25 mouse cellular contexts compared by ENCODE assay signal in the genomic region with DNA sequence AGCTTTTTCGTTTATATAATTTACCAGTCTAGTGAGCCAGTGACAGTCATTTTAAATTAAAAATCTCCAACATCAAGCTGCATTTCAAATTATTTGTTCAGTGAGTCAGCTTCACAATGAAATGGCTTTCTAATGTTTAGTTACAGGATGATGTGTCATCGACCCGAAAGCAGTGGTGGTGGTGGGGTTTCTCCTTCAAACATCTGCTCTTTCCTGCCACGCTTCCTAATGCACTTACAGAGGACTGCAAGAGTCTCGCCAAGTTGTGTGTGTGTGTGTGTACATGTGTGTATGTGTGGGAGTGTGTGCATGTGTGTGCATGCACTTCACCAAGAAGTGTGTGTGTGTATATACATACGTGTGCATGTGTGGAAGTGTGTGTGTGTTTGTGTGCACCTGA.
DNase-seq lines count a peak whose midpoint lies in the region; ATAC-seq lines count a peak whose summit lies in the region.
"Had no signal": no experiment of that assay in that cellular context is flagged by ENCODE, and none has a peak within 500 bp of the region (broad histone marks: within the 10 kb centered on the region; RNA-seq: fewer than 3 reads in every experiment).

No protein-coding gene starts in this region.

- DNase-seq in midbrain, embryonic 11.5 days (ENCODE audit: low spot score, missing footprints), result peak; percentile 37
- DNase-seq in 416B (ENCODE audit: low read depth), result peak; percentile 39
- DNase-seq in NIH3T3 (ENCODE audit: low read depth), result peak; percentile 83
- DNase-seq in layer of hippocampus, postnatal 36 days, result no peak
- DNase-seq in heart, adult 18-20 months, result no peak
- no peak for DNase-seq in urinary bladder, postnatal 10 days (ENCODE audit: low spot score)
- DNase-seq: adrenal gland, postnatal 14 days; cerebellum, adult 11-12 months; cerebellum, adult 8-10 months; cerebellum, postnatal 10 days; cerebellum, postnatal 36 days; embryo, embryonic 11 days; gastrocnemius, postnatal 25 days; heart, adult 2 months had no signal

- H3K9ac ChIP-seq in midbrain, embryonic 11.5 days (ENCODE audit: low read length), result no peak overlapping the region
- no peak overlapping the region for H3K9ac ChIP-seq in midbrain, embryonic 15.5 days
- H3K9ac ChIP-seq: embryonic facial prominence, embryonic 13.5 days; forebrain, embryonic 12.5 days; forebrain, embryonic 15.5 days; hindbrain, embryonic 12.5 days; hindbrain, embryonic 15.5 days had no signal

- no peak overlapping the region for H3K27ac ChIP-seq in midbrain, embryonic 11.5 days (ENCODE audit: low read depth, low read length)
- no peak overlapping the region for H3K27ac ChIP-seq in midbrain, embryonic 15.5 days
- H3K27ac ChIP-seq: embryonic facial prominence, embryonic 10.5 days; embryonic facial prominence, embryonic 13.5 days; forebrain, embryonic 12.5 days; forebrain, embryonic 15.5 days; heart, adult 2 months; hindbrain, embryonic 12.5 days; hindbrain, embryonic 15.5 days had no signal

- H3K27me3 ChIP-seq in midbrain, embryonic 11.5 days (ENCODE audit: control insufficient read depth, insufficient read depth, low read length), result no peaks in the 10 kb centered on the region
- no peaks in the 10 kb centered on the region for H3K27me3 ChIP-seq in midbrain, embryonic 15.5 days (replicated peaks)
- H3K27me3 ChIP-seq: CH12.LX; embryonic facial prominence, embryonic 13.5 days; forebrain, embryonic 12.5 days; forebrain, embryonic 15.5 days; hindbrain, embryonic 12.5 days; hindbrain, embryonic 15.5 days had no signal

- ATAC-seq in midbrain, embryonic 11.5 days (ENCODE audit: low FRiP score), result no peak
- ATAC-seq in midbrain, embryonic 15.5 days (replicated peaks), result no peak
- ATAC-seq: forebrain, embryonic 15.5 days had no signal

- H3K4me3 ChIP-seq in midbrain, embryonic 11.5 days (ENCODE audit: low read depth, low read length), result no peak overlapping the region
- H3K4me3 ChIP-seq in midbrain, embryonic 15.5 days, result no peak overlapping the region
- H3K4me3 ChIP-seq: embryonic facial prominence, embryonic 10.5 days; embryonic facial prominence, embryonic 13.5 days; erythroblast, embryonic 14.5 days; forebrain, embryonic 12.5 days; forebrain, embryonic 15.5 days; heart, adult 2 months; hindbrain, embryonic 12.5 days; hindbrain, embryonic 15.5 days had no signal

- H3K4me2 ChIP-seq in midbrain, embryonic 11.5 days, result no peak overlapping the region
- H3K4me2 ChIP-seq in midbrain, embryonic 15.5 days, result no peak overlapping the region
- H3K4me2 ChIP-seq: embryonic facial prominence, embryonic 13.5 days; forebrain, embryonic 12.5 days; forebrain, embryonic 15.5 days; heart, embryonic 11.5 days; hindbrain, embryonic 12.5 days; hindbrain, embryonic 15.5 days had no signal

- 85% methylated on average over 6 of the region's 6 CpGs for WGBS in midbrain, embryonic 11.5 days
- WGBS in midbrain, embryonic 15.5 days, result 78% methylated on average over 6 of the region's 6 CpGs

- H3K9me3 ChIP-seq in midbrain, embryonic 11.5 days (ENCODE audit: control insufficient read depth, low read length), result no peaks in the 10 kb centered on the region
- no peaks in the 10 kb centered on the region for H3K9me3 ChIP-seq in midbrain, embryonic 15.5 days
- H3K9me3 ChIP-seq: embryonic facial prominence, embryonic 10.5 days; embryonic facial prominence, embryonic 13.5 days; forebrain, embryonic 12.5 days; forebrain, embryonic 15.5 days; hindbrain, embryonic 12.5 days; hindbrain, embryonic 15.5 days had no signal

- no peaks in the 10 kb centered on the region for H3K36me3 ChIP-seq in midbrain, embryonic 11.5 days (ENCODE audit: control insufficient read depth, insufficient read depth, low read length)
- H3K36me3 ChIP-seq in midbrain, embryonic 15.5 days (replicated peaks), result no peaks in the 10 kb centered on the region
- H3K36me3 ChIP-seq: embryonic facial prominence, embryonic 10.5 days; embryonic facial prominence, embryonic 13.5 days; forebrain, embryonic 12.5 days; forebrain, embryonic 15.5 days; G1E; hindbrain, embryonic 12.5 days; hindbrain, embryonic 15.5 days had no signal

- no peaks in the 10 kb centered on the region for H3K4me1 ChIP-seq in midbrain, embryonic 11.5 days (ENCODE audit: control insufficient read depth, insufficient read depth, low read length)
- H3K4me1 ChIP-seq in midbrain, embryonic 15.5 days, result no peaks in the 10 kb centered on the region
- H3K4me1 ChIP-seq: embryonic facial prominence, embryonic 13.5 days; forebrain, embryonic 12.5 days; forebrain, embryonic 15.5 days; hindbrain, embryonic 12.5 days; hindbrain, embryonic 15.5 days had no signal

Comparison
In these comparisons a context has a peak if more than half of its experiments do, and no peak if none do; other contexts are left out.
1. DNase-seq: peak in midbrain, embryonic 11.5 days (single experiment), 416B (single experiment) and NIH3T3 (single experiment); none in layer of hippocampus, postnatal 36 days (0 of 2), heart, adult 18-20 months (0 of 2) and urinary bladder, postnatal 10 days (single experiment).